Mouse (Mus musculus): ENCODE measurements around the gene 1810037I17Rik. TPM values are rescaled to one million over a fixed set of nuclear protein-coding genes. Genes with fewer than 3 reads are reported as not detected.

1810037I17Rik gene
- total and polyA plus RNA-seq, 3 experiments = 47.3 to 64.9 TPM; not detected in 1

- DNase-seq (ENCODE audit: low read depth, low spot score) = no peak
- no peaks in the 10 kb centered on the region for H3K79me2 ChIP-seq (ENCODE audit: control insufficient read depth, insufficient read depth, low read length, poor library complexity)
- H3K27me3 ChIP-seq (ENCODE audit: control insufficient read depth in 1 of 2, insufficient read depth in 2 of 2, low read length in 2 of 2) = no peaks in the 10 kb centered on the region
- H3K9ac ChIP-seq (ENCODE audit: control insufficient read depth, low read depth, low read length, poor library complexity, severe bottlenecking) = no peak overlapping the region
- no peaks in the 10 kb centered on the region for H3K4me1 ChIP-seq (ENCODE audit: control insufficient read depth in 1 of 2, insufficient read depth in 2 of 2, low read length in 2 of 2)
- H3K27ac ChIP-seq (ENCODE audit: control insufficient read depth, low read depth, low read length) = no peak overlapping the region
- no peaks in the 10 kb centered on the region for H3K9me3 ChIP-seq (replicated peaks; ENCODE audit: insufficient read depth, low read length)
- no peaks in the 10 kb centered on the region for H3K36me3 ChIP-seq (ENCODE audit: control insufficient read depth in 1 of 2, insufficient read depth in 2 of 2, low read length in 2 of 2)
- no peak overlapping the region for H3K4me3 ChIP-seq (ENCODE audit: control insufficient read depth in 1 of 2, insufficient read depth in 1 of 2, low read depth in 2 of 2, low read length in 2 of 2)
- TF ChIP-seq USF2 (IDR thresholded peaks at IDR 0.05; ENCODE audit: borderline replicate concordance in 1 of 2, insufficient read depth in 1 of 2, low read depth in 1 of 2, low read length in 2 of 2) (no peak), CHD2 (IDR thresholded peaks at IDR 0.05; ENCODE audit: low read length) (no peak), NRF1 (IDR thresholded peaks at IDR 0.05; ENCODE audit: insufficient read depth, low read depth, low read length, poor library complexity, severe bottlenecking) (no peak), MYC (IDR thresholded peaks at IDR 0.05; ENCODE audit: low read depth, low read length) (no peak), MYB (IDR thresholded peaks at IDR 0.05; ENCODE audit: low read depth, low read length) (no peak), TBP (IDR thresholded peaks at IDR 0.05; ENCODE audit: low read depth, low read length) (no peak), ZNF384 (IDR thresholded peaks at IDR 0.05; ENCODE audit: low read depth, low read length) (no peak), MEF2A (IDR thresholded peaks at IDR 0.05; ENCODE audit: extremely low read depth, insufficient replicate concordance, low read depth, low read length, poor library complexity, severe bottlenecking) (no peak), CHD1 (IDR thresholded peaks at IDR 0.05; ENCODE audit: low read depth, low read length) (no peak), POLR2AphosphoS5 (IDR thresholded peaks at IDR 0.05; ENCODE audit: borderline replicate concordance, low read depth, low read length) (no peak), UBTF (IDR thresholded peaks at IDR 0.05; ENCODE audit: borderline replicate concordance, insufficient read depth, low read depth, low read length) (no peak), E2F4 (IDR thresholded peaks at IDR 0.05; ENCODE audit: borderline replicate concordance, low read depth, low read length) (no peak), CTCF (IDR thresholded peaks at IDR 0.05 in 2 of 3, conservative IDR thresholded peaks at IDR 0.05 in 1 of 3; ENCODE audit: control insufficient read depth in 1 of 3, insufficient read depth in 1 of 3, low read depth in 2 of 3, low read length in 3 of 3, poor library complexity in 1 of 3, severe bottlenecking in 1 of 3) (no peak), BHLHE40 (IDR thresholded peaks at IDR 0.05; ENCODE audit: borderline replicate concordance, low read depth, low read length) (no peak), HCFC1 (IDR thresholded peaks at IDR 0.05; ENCODE audit: low read depth, low read length) (no peak), SIN3A (IDR thresholded peaks at IDR 0.05; ENCODE audit: low read length) (no peak), NELFE (IDR thresholded peaks at IDR 0.05; ENCODE audit: low read depth, low read length) (no peak)
Measured at GRCm38 (mm10) chr3:122877543-122877942, 46.5 kb upstream of the 1810037I17Rik start.

- Histone ChIP-seq H3K4me3 (ENCODE audit: control insufficient read depth in 1 of 2, insufficient read depth in 1 of 2, low read depth in 2 of 2, low read length in 2 of 2) (no peak overlapping the region), H3K4me1 (ENCODE audit: control insufficient read depth in 1 of 2, insufficient read depth in 2 of 2, low read length in 2 of 2) (no peaks in the 10 kb centered on the region), H3K27me3 (ENCODE audit: control insufficient read depth in 1 of 2, insufficient read depth in 2 of 2, low read length in 2 of 2) (no peaks in the 10 kb centered on the region), H3K27ac (ENCODE audit: control insufficient read depth, low read depth, low read length) (no peak overlapping the region), H3K79me2 (ENCODE audit: control insufficient read depth, insufficient read depth, low read length, poor library complexity) (no peaks in the 10 kb centered on the region), H3K36me3 (ENCODE audit: control insufficient read depth in 1 of 2, insufficient read depth in 2 of 2, low read length in 2 of 2) (no peaks in the 10 kb centered on the region), H3K9me3 (replicated peaks; ENCODE audit: insufficient read depth, low read length) (no peaks in the 10 kb centered on the region), H3K9ac (ENCODE audit: control insufficient read depth, low read depth, low read length, poor library complexity, severe bottlenecking) (no peak overlapping the region)
- TF ChIP-seq POLR2AphosphoS2 (IDR thresholded peaks at IDR 0.05; ENCODE audit: low read length) (no peak), CHD2 (IDR thresholded peaks at IDR 0.05; ENCODE audit: low read length) (no peak)
- DNase-seq (ENCODE audit: low read depth, low spot score) = no peak
Measured at GRCm38 (mm10) chr3:122878705-122879315, 45.2 kb upstream of the 1810037I17Rik start.

Data from MEL (cell line).